Mouse (Mus musculus) right cerebral cortex, adult 2 months (tissue): ENCODE results near the gene Birc2.
"Not testable (repeated sequence)": the region's sequence is repeated elsewhere in the genome, so short reads cannot be mapped to it uniquely, and the experiment has no call there.

ENCODE experiments used
- DNase-seq, 2 experiments: peaks; one replicate each; pipeline ENCODE4 v3.0.0; 2021 to 2022; ENCODE audit warnings: low spot score in 2 of 2

The Birc2 gene

GRCm38 (mm10) chr9:7836905-7837805 lies at the start of gene Birc2:
TSS of gene Birc2 (minus strand) at chr9:7837064.
- peak; percentile 96 to 97 for DNase-seq

GRCm38 (mm10) chr9:7884346-7884745 lies 47.5 kb upstream of the Birc2 start:
- DNase-seq = no peak

DNA sequence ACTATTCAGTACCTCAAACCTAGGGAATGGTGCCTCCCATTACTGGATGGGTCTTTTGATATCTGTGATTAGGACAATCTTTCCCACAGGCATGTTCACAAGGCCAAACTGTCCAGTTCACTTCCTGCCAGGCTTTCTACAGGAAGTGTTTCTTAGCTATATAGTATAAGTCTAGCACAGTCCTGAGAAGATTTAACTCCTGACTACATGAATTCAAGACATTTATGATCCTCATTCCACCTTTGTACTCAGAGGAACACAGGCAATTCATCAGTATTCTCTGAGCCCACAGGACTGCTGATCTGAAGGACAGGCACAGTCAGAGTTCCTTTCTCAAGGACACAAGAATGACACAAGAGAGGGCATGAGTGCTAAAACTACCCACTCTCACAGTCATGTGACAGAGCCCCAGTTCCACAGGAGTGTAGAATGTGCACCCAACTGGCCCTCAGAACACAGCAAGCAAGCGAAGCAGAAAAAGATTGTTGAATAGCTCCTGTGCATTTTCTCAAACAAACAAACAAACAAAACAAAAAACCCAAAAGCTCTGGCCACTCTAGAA lies 45.5 kb upstream of the Birc2 start:
- DNase-seq = no peak

GRCm38 (mm10) chr9:7873511-7874211 lies 36.8 kb upstream of the Birc2 start:
- DNase-seq = no peak

DNA sequence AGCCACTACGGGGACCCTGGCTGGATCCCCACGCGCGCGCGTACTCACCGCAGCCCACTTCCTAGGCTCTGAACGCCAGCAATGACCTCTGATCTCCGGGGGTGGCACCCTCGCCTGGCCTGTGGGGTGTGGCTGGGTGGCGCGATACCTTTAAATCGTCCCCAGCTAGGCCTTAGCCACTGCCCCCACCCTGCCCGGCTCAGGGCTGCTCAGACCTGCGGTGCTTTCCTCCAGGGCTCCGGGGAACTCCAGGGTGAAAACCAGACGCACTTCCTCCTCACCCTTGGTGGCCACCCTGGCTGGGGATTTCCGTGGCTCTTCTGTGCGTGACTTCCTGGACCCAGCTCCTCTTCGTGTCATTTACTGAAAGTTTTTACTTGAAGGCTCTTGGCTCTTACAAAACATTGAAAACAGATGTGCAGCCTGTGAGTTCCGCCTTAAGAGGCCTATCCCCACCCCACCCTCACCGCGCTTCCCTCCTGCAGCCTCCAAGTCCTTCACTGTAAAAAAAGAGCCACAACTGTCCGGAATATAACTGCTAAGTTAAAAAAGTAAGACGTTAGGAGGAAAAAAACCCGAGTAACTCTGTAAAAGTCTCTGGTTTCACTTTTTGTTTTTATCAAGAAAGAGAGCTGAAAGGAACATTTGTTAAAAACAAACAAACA lies 36.0 kb upstream of the Birc2 start, which contains the start of gene Birc3:
Gene Birc3, minus strand, starts transcription at position 412 of the 665 bp plus-strand sequence.
- DNase-seq = peak; percentile 7 to 11

GRCm38 (mm10) chr9:7872044-7872774 lies 35.3 kb upstream of the Birc2 start:
- peak; percentile 11 to 21 for DNase-seq

DNA sequence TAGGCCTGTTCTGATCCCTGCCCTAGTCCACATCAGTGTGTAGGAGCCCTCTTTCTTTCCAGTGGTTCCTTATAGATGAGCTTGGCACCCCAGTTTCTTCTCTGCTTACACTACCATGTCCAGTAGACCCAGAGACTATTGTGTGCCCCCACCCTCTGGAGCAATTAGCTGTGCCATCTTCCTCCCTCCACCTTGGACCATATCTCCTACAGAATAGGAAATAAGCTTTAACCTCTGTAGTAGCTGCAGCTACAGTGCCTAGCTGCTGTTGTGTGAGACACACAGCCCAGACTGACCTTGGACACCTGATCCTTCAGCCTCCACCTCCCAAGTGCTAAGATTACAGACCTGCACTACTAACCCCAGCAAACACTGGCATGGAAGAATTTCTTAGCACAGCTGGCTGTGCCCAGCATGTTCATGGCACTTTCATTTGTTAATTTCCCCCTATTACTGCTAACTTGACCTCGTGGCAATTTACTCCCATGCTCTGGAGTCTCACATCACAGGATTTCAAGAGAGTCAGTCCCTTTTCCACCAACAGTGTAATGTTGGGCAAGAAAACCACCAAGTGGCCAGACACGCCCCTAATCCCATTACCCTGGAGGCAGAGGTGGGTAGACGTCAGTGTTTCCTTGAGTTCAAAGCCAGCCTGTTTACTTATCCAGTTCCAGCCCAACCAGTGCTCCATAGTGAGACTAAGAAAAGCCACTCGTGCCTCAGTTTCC lies 34.6 kb upstream of the Birc2 start:
- no peak for DNase-seq

- DNase-seq = no peak
Measured at GRCm38 (mm10) chr9:7870556-7871315, 33.9 kb upstream of the Birc2 start.

GRCm38 (mm10) chr9:7868838-7869491 lies 32.1 kb upstream of the Birc2 start:
- DNase-seq = no peak

GRCm38 (mm10) chr9:7867981-7868380 lies 31.1 kb upstream of the Birc2 start:
- DNase-seq = no peak

GRCm38 (mm10) chr9:7866981-7867380 lies 30.1 kb upstream of the Birc2 start:
- DNase-seq = not testable (repeated sequence)

GRCm38 (mm10) chr9:7860976-7861375 lies 24.1 kb upstream of the Birc2 start:
- DNase-seq = no peak

DNA sequence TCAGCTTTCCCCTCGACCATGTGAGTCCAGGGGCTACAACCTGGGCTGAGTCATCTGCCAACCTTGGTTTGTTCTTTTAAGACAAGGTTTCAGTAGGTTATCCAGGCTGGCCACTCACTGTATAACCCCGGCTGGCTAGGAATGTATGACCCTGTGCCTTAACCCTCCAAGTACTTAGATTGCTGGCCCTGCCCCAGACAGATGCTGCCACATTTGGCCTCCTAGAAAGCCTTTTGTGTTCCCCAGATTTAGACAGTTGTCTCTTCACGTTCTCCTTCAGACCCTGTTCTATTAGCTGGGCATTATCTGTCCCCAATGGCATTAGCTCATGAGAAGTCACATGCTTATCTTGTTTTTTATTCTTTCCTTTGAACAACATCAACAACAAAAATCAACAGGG lies 19.0 kb upstream of the Birc2 start:
- DNase-seq = no peak

DNA sequence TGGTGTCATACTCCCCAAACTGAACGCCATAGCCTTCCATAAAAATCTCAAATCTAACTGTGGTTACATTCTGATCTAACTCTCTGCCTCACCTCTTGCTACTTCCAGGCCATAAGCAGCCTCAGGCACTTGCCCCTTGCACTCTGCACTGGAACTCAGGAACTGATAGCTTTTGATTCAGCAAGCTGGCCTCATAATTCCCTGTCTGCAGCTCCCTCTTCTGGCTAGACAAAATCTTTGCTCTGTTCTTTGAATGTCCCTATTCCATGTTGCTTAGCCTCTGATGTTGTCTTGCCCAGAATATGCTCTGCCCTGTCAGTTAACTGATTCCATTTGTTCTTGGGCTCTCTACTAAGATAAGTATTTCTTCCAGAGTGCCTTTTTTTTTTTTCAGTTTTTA lies 18.5 kb upstream of the Birc2 start:
- DNase-seq = peak; percentile 26 to 48

GRCm38 (mm10) chr9:7854196-7854595 lies 17.3 kb upstream of the Birc2 start:
- not testable (repeated sequence) for DNase-seq

GRCm38 (mm10) chr9:7852346-7853230 lies 15.7 kb upstream of the Birc2 start:
- DNase-seq = no peak

DNA sequence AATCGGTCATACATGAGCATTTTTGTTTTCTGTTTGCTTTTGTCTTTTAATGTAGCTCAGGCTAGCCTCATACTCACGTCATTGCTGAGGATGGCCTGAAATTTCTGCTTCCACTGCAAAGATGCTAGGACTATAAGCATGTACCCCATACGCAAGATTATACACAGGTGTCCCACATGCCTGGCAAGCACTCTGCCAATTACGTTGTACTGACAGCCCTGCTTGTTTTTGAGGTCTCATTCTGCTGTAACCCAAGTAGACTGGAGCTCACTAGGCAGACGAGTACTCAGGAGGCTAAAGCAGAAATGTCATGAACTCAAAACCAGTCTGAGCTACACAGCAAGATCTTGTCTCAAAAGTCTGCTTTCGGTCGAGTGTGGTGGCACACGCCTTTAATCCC lies 15.0 kb upstream of the Birc2 start:
- no peak for DNase-seq

DNA sequence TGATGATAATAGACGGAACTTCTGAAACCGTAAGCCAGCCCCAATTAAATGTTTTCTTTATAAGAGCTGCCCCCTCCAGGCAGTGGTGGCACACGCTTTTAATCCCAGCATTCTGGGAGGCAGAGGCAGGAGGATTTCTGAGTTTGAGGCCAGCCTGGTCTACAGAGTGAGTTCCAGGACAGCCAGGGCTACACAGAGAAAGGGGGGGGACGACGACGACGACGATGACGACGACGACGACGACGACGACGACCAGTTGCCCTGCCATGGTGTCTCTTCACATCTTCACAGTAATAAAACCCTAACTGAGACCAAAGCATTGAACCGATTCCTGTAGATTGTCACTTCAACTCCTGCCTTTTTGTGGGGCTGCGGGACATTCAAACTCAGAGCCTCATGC lies 11.3 kb upstream of the Birc2 start:
- no peak for DNase-seq
